Mouse (Mus musculus) embryonic fibroblast, embryonic 13.5 days (primary cell): ENCODE measurements around the gene Rom1. TPM values are rescaled to one million over a fixed set of nuclear protein-coding genes. Genes with fewer than 3 reads are reported as not detected.

Experiments
- H3K27ac ChIP-seq: 2 replicates; pipeline ENCODE4 v1.5.1; 2012; ENCODE audit warnings: low read length, control low read depth, inconsistent platforms; ENCODE audit not compliant: insufficient read depth
- H3K4me1 ChIP-seq: 2 replicates; pipeline ENCODE4 v1.6.1; 2011; ENCODE audit warnings: low read length; ENCODE audit not compliant: control insufficient read depth, insufficient read depth
- H3K4me3 ChIP-seq: 2 replicates; pipeline ENCODE4 v1.5.1; 2011; ENCODE audit warnings: mild to moderate bottlenecking, control low read depth, low read length; ENCODE audit not compliant: insufficient read depth
- CTCF ChIP-seq: IDR thresholded peaks from 2 replicates; pipeline ENCODE4 v1.5.1; 2011; ENCODE audit warnings: mild to moderate bottlenecking, control low read depth, low read length, moderate library complexity, borderline replicate concordance; ENCODE audit not compliant: insufficient read depth
- POLR2A ChIP-seq: IDR thresholded peaks from 2 replicates; pipeline ENCODE4 v1.6.1; 2011; ENCODE audit warnings: low read depth, mild to moderate bottlenecking, control low read depth, low read length, moderate library complexity
- polyA plus RNA-seq: library from polyadenylated mRNA; stranded (reverse); fragments of >200 nt; gene quantifications from 2 replicates; pipeline ENCODE4 v1.2.4, GENCODE M21; 2011; ENCODE audit warnings: low read depth; ENCODE audit not compliant: missing spikeins, insufficient read length

The Rom1 gene
- polyA plus RNA-seq, 1 experiment = 2.7 TPM

DNA sequence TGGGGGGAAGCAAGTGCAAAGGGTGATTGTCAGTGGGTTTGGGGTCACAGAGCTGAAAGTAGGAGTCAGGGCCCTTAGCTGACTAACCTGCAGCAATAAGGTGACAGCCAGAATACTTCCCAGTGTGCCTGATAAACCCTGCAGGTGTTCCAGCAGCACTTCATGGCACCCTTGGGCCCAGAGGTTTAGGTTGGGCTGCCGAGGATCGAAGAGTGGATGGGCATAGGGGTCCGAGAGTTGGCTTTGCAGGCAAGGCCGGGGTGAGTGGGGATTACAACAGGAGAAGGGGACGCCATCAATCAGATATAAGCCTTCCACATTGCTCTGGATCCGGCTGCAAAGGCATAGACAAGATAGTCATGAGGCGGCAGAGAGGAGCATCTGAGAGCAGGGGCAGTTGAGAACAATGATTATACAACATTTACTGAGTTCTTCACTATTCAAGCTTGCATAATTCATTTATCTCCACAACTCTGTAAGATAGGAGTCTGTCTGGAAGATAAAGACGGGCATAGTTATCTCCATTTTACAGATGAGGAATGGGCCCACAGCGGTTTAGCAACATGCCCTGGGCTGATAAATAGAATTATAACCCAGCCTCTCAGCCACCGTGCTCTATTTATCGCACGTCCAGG, 1.1 kb downstream of the Rom1 start:
- Histone ChIP-seq H3K4me1 (peaks cover 3% of the 10 kb centered on the region; the same call in 1 of the 2 replicates), H3K27ac (no peak overlapping the region), H3K4me3 (no peak overlapping the region)
- TF ChIP-seq POLR2A = no peak
- TF ChIP-seq CTCF = no peak

DNA sequence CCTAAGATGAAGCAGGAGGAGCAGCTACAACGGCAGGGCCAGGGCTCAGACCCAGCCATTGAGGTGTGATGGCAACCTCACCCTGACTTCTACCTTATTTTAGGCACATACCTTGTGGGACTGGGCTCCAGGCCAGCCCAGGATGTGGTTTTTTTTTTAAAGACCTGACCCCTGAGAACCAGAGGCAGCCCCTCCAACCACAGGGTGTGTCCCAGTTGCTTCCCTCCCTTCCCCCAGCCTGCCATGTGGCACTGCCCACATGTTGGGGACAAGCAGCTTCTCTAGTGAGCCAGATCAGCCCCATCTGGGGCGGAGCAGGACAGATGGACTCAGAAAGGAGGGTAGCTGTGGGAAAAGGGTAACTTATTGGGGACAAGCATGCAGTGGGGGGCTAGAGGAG, 2.4 kb downstream of the Rom1 start:
- TF ChIP-seq CTCF (no peak), POLR2A (no peak)
- Histone ChIP-seq H3K4me1 (peaks cover 7% of the 10 kb centered on the region; the same call in 1 of the 2 replicates), H3K27ac (no peak overlapping the region), H3K4me3 (no peak overlapping the region)

DNA sequence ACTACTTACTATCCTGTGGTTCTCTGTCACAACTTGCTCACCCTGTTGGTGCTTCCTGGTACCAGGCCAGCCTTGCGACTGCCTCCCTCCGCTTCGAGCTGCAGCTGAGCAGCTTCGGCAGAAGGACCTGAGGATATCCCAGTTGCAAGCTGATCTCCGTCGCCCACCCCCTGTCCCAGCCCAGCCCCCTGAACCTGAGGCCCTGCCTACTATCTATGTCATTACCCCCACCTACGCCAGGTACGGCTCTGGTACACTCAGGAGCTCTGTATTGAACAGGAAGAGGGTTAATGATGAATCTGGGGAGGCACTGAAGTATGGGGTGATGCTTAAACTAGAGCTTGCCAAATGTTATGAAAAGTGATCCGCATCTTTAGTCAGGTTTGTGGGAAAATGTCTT, 7.4 kb downstream of the Rom1 start:
- 0 out of 2 replicates have a peak, but pooled peaks cover 4% of the 10 kb centered on the region for H3K4me1 ChIP-seq
- H3K27ac ChIP-seq = no peak overlapping the region
- TF ChIP-seq CTCF (no peak), POLR2A (no peak)
- H3K4me3 ChIP-seq = peak overlapping the region; percentile 99

DNA sequence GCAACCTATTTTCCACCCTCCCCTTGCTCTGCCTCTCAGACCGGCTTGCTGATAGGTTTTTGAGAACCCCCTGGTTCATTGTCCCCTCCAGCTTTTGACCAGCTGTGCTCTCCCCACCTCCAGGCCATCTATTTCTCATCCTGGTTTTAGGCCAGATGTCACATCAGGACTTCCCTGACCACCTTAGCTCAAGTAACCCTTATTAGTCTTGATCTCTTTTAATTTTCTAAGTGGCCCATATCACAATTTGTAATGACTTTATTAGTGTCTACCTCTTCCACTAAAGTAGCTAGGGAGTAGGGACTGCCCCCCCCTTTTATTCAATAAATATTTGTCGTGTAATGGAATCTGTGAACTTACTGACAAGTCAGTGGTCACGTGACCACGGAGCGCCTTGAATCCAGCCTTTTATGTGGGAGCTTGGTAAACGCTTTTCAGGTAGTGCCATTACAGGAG, 8.3 kb downstream of the Rom1 start:
- Histone ChIP-seq H3K27ac (peak overlapping the region; percentile 79), H3K4me3 (peak overlapping the region; percentile 99), H3K4me1 (0 out of 2 replicates have a peak, but pooled peaks cover 4% of the 10 kb centered on the region)
- no peak for TF ChIP-seq CTCF
- TF ChIP-seq POLR2A = no peak

DNA sequence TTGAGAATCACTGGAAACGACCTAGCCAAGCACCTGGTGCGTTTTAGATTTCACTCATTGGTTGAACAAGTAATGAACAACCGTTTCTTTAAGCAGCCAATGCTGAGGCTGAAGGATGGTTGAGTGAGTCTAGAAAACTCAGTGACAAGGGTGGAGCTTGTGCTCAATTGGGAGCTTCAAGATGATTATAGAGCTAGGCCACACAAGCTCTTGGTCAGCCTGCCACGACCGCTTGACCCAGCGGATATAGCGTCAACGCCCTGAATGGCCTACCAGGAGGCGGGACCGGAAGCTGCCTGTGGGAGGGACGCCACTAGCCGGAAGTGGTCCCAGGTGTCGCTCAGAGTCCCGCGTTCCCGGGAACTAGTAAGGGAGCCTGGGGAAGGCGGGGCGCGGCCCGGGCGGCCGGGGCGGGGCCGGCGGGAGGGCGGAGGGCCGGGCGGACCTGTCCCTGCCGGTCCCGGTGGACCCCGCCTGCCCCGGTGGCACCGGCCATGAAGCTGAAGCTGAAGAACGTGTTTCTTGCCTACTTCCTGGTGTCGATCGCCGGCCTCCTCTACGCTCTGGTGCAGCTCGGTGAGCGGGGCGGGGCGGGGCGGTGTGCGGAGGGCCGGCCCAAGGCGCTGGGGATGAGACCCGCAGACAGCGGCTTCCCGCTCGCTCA, 9.0 kb downstream of the Rom1 start, which contains the start of gene B3gat3:
TSS of gene B3gat3 (plus strand) at position 302 of the 664 bp plus-strand sequence.
- 0 out of 2 replicates have a peak, but pooled peaks cover 4% of the 10 kb centered on the region for H3K4me1 ChIP-seq
- peak within 1 kb of the TSS; percentile 79 for H3K27ac ChIP-seq
- H3K4me3 ChIP-seq = peak within 1 kb of the TSS; percentile 99
- TF ChIP-seq POLR2A (peak; percentile 93), CTCF (no peak)

DNA sequence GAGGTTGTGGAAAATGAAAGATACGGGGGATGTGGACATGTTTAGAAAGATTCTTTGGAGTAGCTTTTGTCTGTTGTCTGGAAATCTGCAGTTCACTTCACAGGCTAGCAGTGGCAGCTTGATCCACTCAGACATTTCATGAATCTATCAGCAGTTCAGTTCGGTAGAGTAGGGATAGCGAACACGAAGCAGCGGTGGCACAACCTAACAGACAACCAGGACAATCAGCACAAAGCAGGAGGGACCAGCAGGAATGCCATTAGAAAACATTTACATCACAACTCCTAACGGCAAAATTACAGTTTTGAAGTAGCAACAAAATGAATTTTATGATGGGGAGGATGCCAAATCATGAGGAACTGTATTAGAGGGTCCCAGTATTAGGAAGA, 9.5 kb downstream of the Rom1 start:
- Histone ChIP-seq H3K27ac (peak overlapping the region; percentile 79), H3K4me1 (0 out of 2 replicates have a peak, but pooled peaks cover 4% of the 10 kb centered on the region), H3K4me3 (0 out of 2 replicates have a peak overlapping the region, but pooled peaks have one; percentile 7)
- TF ChIP-seq POLR2A = no peak; the same call in 1 of the 2 replicates

DNA sequence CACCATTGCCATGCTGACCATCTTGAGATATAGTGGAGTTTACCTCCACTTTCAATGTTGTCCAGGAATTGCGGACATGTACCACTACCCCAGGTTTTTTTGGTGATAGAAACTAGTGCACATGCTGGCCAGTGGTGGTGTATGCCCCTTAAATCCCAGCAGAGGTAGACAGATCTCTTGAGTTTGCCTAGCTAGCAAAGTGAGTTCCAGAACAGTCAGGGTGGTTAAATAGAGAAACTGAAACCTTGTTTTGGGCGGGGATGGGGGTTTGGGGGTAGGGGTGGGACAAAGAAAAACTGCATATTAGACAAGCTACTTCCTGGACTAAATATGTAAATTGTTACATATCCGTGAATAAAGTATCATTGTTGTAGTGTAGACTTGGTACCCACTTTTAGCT, 10.2 kb downstream of the Rom1 start:
- no peak for TF ChIP-seq POLR2A
- no peak for TF ChIP-seq CTCF
- Histone ChIP-seq H3K4me3 (no peak overlapping the region), H3K4me1 (0 out of 2 replicates have a peak, but pooled peaks cover 4% of the 10 kb centered on the region), H3K27ac (no peak overlapping the region)

DNA sequence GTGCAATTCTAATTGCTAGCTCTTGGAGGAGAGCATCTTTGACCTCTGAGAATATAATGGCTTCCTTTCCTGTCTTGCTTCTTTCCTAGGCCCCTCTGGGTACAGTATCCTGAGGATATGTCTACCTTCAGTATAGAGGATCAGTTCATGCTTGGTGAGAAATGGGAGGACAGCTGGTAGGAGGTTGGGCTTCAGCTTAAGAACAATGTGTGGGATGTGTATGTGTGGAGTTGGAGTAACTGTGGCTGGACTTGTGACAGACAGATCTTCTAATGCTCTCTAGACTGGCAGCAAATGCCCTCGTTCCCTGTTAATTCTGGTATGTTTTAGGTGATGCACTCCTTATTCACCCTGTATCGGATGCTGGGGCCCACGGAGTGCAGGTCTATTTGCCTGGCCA, 14.9 kb downstream of the Rom1 start:
- no peak for TF ChIP-seq POLR2A
- no peak for TF ChIP-seq CTCF
- Histone ChIP-seq H3K4me1 (no peaks in the 10 kb centered on the region), H3K4me3 (no peak overlapping the region), H3K27ac (no peak overlapping the region)

DNA sequence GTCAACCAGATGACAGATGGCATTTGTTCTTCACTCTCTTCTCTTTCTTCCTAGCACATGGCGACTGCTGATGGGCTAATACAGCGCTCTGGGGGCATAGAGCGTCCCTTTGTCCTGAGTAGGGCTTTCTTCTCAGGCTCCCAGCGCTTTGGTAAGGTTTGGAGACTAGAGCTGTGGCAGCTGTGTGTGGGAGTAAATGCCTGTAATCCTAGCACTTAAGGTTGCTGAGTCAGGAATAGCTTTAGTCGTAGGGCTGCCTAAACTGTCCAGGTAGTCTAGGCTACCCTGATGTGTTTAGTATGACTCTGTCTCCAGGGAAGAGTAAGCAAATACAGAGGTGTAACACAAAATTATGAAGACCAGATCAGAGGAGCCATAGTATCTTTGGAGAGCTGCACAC, 17.3 kb downstream of the Rom1 start:
- H3K4me1 ChIP-seq = no peaks in the 10 kb centered on the region
- TF ChIP-seq CTCF = no peak
- TF ChIP-seq POLR2A = no peak
- H3K27ac ChIP-seq = no peak overlapping the region
- no peak overlapping the region for H3K4me3 ChIP-seq

DNA sequence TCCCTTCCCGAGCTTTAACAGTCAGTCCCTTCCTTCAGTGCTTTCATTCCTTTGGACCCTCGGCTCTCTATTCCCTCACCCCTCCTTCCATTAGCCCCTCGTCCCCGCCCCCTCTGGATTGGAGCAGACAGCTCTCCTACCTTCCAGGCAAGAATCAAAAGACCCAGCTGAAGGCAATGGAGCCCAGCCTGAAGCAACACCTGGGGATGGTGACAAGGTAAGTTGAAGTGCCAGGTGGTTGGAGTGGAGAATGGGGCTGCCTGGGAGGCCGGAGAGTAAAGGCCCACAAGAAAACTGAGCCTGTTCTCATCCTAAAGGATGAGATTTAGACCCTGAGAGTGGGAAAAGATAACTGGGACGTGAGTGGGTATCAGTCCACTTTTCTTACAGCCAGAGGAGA, 20.6 kb downstream of the Rom1 start:
- Histone ChIP-seq H3K4me3 (no peak overlapping the region), H3K4me1 (no peaks in the 10 kb centered on the region), H3K27ac (no peak overlapping the region)
- no peak for TF ChIP-seq CTCF
